Mouse (Mus musculus): ENCODE measurements around the gene Msrb1.
"Not testable (repeated sequence)": the region's sequence is repeated elsewhere in the genome, so short reads cannot be mapped to it uniquely, and the experiment has no call there.

Msrb1 gene

GRCm38 (mm10) chr17:24736330-24737051, at the start of gene Msrb1:
TSS of gene Msrb1 (plus strand) at chr17:24736642.
- peak; percentile 99 for DNase-seq (ENCODE audit: low read depth, low spot score)

- peak; percentile 35 for DNase-seq (ENCODE audit: low read depth, low spot score)
Measured at GRCm38 (mm10) chr17:24687146-24687595, 49.3 kb upstream of the Msrb1 start.

- DNase-seq (ENCODE audit: low read depth, low spot score): no peak
Measured at GRCm38 (mm10) chr17:24687599-24687998, 48.8 kb upstream of the Msrb1 start.

- DNase-seq (ENCODE audit: low read depth, low spot score): peak; percentile 69
Measured at GRCm38 (mm10) chr17:24689251-24690081, 47.0 kb upstream of the Msrb1 start, which contains the start of gene Syngr3. TSS of gene Syngr3 (minus strand) at chr17:24689955.

GRCm38 (mm10) chr17:24692385-24692784, 44.1 kb upstream of the Msrb1 start:
- DNase-seq (ENCODE audit: low read depth, low spot score): no peak

DNA sequence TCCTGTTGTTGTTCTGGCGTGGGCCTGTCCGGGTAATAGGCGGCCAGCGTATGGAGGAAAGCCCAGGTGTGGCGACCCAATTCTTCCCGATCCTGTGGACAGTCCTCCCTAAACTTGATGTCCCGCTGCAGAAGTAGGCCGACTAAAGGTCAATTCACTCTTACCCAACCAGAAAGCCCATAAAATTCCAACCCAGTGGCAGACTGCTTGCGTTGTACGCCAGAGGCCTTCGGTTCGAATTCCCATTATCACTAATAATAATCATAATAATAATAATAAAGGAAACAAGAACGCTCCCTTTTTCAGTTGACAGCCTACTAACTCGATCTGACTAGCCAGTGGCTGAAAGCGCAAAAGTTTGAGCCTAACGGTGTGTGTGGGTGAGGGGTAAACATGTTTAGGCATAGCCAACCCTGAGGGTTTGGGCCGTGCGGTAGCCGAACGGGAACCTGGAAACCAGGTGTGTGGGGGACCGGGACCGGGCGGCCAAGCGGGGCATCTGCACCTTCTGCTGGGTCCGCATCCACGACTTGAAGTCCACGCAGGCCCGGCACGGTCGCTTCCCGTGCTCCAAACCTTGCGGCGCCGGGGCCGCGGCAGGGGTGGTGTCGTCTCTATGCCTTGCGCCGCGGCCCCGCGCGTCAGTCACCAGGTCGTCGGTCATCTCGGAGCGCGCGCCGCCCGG, 41.0 kb upstream of the Msrb1 start:
- DNase-seq (ENCODE audit: low read depth, low spot score): no peak

- peak; percentile 94 for DNase-seq (ENCODE audit: low read depth, low spot score)
Measured at GRCm38 (mm10) chr17:24696011-24696697, 40.3 kb upstream of the Msrb1 start, which contains the start of the genes Gfer and Noxo1. TSS of gene Gfer (minus strand) at chr17:24696156. TSS of gene Noxo1 (plus strand) at chr17:24696234.

DNA sequence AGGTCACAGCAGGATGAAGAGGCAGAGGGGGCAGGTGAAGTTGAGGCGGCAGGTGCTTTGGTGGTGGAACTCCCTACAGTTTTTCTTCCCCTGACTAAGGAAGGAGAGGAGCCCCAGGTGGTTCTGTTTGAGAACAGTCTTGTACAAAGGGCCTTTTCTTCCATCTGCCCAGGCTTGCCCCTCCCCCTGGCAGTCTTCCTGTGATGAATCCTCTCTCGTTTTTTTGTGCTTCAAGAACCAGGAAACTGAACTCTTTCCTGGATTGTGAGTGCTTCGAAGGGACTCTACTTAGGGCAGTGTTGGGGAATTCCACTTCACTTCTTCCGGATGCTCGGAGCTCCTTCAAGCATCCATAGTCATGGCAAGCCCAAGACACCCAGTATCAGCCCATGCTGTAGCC, 38.5 kb upstream of the Msrb1 start:
- no peak for DNase-seq (ENCODE audit: low read depth, low spot score)

DNA sequence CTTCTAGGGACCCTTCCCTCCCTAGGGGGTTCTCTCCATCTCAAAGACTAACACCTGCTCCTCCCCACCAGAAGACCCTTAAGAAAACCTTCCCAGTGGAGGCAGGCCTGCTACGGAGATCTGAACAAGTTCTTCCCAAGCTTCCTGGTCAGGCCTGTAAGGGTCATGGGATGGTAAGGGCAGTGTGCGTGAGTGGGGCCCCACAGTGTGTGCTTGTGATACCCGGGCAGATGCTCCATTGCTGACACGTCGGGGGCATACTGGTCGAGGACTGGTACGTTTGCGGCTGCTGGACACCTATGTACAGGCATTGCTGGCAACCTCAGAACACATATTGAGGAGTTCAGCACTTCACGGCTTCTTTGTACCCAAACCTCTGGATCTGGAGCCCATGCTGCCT, 37.7 kb upstream of the Msrb1 start:
- no peak for DNase-seq (ENCODE audit: low read depth, low spot score)

- no peak for DNase-seq (ENCODE audit: low read depth, low spot score)
Measured at GRCm38 (mm10) chr17:24699473-24699872, 37.0 kb upstream of the Msrb1 start.

- no peak for DNase-seq (ENCODE audit: low read depth, low spot score)
Measured at GRCm38 (mm10) chr17:24701251-24701650, 35.2 kb upstream of the Msrb1 start.

DNA sequence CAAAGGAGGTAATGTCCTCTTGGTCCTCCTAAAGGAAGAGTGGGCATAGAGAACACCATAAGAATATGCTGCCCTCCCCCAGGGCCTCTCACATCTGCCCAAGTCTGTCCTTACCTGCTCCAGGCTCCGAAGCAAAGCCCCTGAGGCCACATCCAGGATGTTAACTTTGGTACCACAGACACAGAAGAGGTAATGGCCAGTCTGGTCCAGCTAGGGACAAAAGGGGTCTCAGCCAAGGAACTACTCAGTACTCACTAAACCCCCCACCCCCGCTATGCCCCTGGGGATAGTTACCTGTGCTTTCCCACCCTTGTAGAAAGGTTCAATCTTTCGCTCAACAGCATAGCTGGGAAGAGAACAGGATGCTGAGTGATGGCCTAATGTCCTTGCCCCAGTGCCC, 30.6 kb upstream of the Msrb1 start:
- no peak for DNase-seq (ENCODE audit: low read depth, low spot score)

- peak; percentile 97 for DNase-seq (ENCODE audit: low read depth, low spot score)
Measured at GRCm38 (mm10) chr17:24706982-24707800, 29.3 kb upstream of the Msrb1 start, which contains the start of gene Tbl3. TSS of gene Tbl3 (minus strand) at chr17:24707660.

DNA sequence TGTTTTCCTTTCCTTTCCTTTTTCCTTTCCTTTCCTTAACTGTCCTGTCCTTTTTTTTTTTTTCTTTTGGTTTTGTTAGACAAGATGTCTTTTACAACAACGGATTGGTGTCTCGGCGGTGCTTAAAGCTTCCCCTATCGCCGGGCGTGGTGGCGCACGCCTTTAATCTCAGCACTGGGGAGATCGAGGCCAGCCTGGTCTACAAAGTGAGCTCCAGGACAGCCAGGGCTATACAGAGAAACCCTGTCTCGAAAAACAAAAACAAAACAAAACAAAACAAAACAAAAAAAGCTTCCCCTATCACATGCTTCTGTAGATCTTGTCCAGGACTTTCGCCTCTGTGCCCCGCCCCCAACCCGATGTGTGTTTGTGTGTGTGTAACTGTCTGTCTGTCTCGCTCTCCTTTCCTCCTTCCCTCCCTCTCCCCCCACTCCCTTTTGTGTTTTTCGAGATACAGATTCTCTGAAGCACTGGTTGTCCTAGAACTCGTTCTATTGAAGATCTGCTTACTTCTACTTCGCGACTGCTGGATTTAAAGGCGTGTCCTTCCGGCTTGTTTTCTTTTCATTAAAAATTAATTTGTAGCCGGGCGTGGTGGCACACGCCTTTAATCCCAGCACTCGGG, 28.5 kb upstream of the Msrb1 start:
- no peak for DNase-seq (ENCODE audit: low read depth, low spot score)

DNA sequence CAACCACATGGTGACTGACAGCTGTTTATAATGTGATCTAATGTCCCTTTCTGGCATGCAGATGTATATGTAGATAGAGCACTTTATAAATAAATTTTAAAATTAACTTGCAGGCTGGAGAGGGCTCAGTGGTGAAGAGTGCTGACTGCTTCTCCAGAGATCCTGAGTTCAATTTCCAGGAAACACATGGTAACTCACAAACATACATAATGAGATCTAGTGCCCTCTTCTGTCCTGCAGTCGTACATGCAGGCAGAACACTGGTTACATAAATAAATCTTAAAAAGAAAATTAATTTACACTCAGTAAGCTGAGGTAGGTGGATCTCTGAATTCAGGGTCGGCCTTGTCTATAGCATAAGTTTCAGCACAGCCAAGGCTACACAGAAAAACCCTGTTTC, 27.8 kb upstream of the Msrb1 start:
- peak; percentile 72 for DNase-seq (ENCODE audit: low read depth, low spot score)

GRCm38 (mm10) chr17:24715556-24715955, 20.9 kb upstream of the Msrb1 start:
- no peak for DNase-seq (ENCODE audit: low read depth, low spot score)

DNA sequence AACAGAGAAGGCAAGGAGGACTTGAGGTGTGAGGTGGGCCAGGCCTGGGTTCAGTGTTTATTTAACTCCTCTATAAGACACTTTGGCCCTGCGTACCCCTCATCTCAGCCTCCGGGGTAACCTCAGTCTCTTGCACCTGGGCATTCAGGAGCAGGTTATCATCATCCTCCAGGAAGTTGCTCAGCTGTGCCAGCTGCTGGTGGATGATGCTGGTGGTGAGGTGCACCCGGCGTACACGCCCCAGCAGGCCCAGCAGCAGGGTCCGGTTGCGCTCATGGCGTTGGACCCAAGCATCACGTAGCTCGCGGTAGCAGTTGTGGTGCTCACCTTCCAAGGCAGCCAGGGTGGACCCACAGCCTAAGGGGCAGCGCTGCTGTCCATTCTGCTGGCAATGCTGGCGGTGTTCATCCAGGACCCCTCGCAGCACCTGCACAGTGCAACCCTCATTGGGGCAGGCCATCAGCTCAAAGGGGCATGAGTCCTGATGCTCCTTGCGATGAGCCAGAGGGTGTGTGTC, 20.2 kb upstream of the Msrb1 start:
- DNase-seq (ENCODE audit: low read depth, low spot score): no peak

DNA sequence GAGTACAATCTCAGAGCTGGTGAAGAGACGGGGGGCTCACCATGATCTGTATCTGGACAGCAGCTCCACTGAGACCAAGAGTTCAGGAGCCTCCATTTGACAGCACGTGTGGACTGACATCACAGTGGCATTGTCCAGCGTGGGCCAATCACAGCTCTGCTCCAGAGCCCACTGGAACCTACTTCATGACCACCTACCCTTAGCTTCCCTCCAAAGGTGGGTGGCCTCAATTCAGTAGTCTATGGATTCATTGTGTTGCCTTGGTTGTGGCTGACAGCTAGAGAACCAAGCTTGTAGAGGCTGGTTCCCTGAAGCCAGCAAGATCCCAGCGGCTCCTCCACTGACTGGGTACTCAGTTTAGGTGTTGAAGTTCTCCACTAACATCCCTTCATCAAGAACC, 18.5 kb upstream of the Msrb1 start, which contains the start of the genes Rnf151 and Rps2:
Gene Rnf151 (minus strand): TSS at position 121 of the 400 bp plus-strand sequence.
Gene Rps2 (plus strand): TSS at position 174 of the 400 bp plus-strand sequence.
- no peak for DNase-seq (ENCODE audit: low read depth, low spot score)

GRCm38 (mm10) chr17:24718938-24719337, 17.5 kb upstream of the Msrb1 start:
- not testable (repeated sequence) for DNase-seq (ENCODE audit: low read depth, low spot score)
